Mouse (Mus musculus) layer of hippocampus, adult 9-10 months (tissue): Measurements from ENCODE around the gene Gpx2.
A peak's percentile ranks its signal among the peaks of the same experiment; 100 is the strongest.

Experiments
- DNase-seq: peaks from one replicate; pipeline ENCODE4 v3.0.0; 2022; ENCODE audit warnings: low spot score

Gene Gpx2

GRCm38 (mm10) chr12:76795350-76795749 is at the start of gene Gpx2:
Gene Gpx2, minus strand, starts transcription at chr12:76795554.
- no peak for DNase-seq

- no peak for DNase-seq
Observed at GRCm38 (mm10) chr12:76844346-76845061, 49.1 kb upstream of the Gpx2 start.

DNA sequence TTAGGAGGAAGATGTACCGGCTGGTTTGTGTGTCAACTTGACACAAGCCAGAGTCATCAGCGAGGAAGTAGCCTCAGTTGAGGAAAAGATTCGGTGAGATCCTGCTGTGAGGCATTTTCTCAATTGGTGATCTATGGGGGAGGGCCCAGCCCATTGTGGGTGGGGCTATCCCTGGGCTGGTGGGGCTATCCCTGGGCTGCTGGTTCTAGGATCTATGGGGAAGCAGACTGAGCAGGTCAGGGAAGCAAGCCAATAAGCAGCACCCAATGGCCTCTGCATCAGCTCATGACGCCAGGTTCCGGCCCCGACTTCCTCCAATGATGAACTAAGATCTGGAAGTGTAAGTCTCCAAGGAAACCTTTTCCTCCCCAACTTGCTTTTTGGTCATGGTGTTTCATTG is 44.7 kb upstream of the Gpx2 start:
- DNase-seq, result no peak

DNA sequence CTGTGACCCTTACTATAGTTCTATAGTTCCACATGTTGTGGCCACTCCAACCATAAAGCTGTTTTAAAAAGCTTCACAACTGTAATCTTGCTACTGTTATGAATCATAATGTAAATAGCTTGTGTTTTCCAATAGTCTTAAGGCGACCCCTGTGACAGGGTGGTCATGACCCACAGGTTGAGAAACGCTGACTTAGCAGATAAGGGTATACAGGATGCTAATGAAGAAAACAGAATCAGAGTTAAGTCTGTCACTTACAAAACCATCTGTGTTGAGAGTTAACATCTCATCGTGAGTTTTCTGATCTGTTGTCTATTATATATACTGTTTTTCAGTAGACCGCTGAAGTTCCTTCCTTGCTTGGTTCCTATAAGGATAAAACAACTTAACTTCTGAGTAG is 43.9 kb upstream of the Gpx2 start:
- DNase-seq, result no peak

GRCm38 (mm10) chr12:76837844-76838650 is 42.7 kb upstream of the Gpx2 start:
- DNase-seq, result no peak

DNA sequence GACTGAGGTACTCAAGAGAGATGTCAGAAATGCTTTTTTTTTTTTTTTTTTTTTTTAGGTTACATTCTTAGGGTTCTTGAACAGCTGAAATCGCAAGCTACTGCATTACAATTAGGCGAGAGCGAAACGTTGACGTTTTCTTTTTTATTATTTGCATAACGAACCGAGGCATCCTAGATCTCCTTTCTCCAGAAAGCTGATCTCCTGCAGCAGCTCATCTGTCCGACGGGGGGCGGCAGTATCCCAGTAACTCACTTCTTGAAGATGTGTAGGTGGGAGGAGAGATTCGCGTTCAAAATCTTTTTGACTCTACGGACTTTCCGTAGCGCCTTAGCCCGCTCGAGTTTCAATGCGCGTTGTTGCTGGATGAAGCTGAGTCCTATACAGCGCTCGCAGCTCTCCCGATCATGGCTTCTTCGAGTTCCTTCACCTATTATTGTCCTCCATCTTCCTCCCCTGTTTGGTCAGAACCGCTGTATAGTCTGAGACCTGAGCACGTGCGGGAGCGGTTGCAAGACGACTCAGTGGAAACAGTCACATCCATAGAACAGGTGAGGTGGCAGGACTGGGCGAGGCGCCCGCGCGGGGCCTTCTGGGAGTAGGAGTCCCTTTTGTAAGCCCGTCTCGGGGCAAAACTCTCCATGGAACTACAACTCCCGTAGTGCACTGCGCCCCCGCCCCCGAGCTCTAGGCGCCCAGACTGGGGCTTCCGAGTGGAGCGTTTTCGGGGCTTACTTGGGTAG is 41.9 kb upstream of the Gpx2 start:
- DNase-seq, result peak; percentile 99

- no peak for DNase-seq
Observed at GRCm38 (mm10) chr12:76832704-76833103, 37.4 kb upstream of the Gpx2 start.

- DNase-seq, result no peak
Observed at GRCm38 (mm10) chr12:76825283-76825682, 29.9 kb upstream of the Gpx2 start.

- DNase-seq, result no peak
Observed at GRCm38 (mm10) chr12:76822651-76823041, 27.3 kb upstream of the Gpx2 start, which contains the start of gene Rab15. Gene Rab15, minus strand, starts transcription at chr12:76822908.

DNA sequence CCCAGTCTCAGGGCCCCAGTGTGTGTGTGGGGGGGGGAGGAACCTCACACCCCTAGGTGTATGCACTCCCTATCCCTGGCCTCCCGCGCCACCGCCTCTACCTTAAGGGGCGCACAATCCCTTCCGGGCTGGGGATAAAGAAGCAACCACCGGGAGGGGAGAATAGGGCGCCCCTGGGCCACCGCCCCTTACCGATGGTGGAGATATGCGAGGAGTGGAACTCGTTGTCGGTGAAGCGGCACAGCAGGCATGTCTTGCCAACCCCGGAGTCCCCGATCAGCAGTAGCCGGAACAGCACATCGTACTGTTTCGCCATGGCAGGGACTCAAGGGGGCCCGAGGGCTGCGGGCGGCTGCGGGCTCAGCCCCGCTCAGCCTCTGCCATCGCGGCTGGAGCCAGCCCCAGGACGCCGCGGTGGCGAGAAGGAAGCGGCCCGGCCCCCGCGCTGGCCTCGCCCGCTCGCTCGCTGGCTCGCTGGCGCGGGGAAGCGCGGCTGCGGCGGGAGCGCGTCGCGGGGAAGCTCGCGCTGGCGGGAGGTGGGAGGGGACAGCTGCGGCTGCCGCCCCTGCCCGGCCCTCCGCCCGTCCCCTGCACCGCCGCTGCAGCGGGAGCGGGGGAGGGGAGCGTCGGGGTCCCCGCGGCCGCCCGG is 26.8 kb upstream of the Gpx2 start:
- no peak for DNase-seq

GRCm38 (mm10) chr12:76820615-76821014 is 25.3 kb upstream of the Gpx2 start:
- no peak for DNase-seq

GRCm38 (mm10) chr12:76819816-76820215 is 24.5 kb upstream of the Gpx2 start:
- no peak for DNase-seq

GRCm38 (mm10) chr12:76818908-76819307 is 23.6 kb upstream of the Gpx2 start:
- no peak for DNase-seq

DNA sequence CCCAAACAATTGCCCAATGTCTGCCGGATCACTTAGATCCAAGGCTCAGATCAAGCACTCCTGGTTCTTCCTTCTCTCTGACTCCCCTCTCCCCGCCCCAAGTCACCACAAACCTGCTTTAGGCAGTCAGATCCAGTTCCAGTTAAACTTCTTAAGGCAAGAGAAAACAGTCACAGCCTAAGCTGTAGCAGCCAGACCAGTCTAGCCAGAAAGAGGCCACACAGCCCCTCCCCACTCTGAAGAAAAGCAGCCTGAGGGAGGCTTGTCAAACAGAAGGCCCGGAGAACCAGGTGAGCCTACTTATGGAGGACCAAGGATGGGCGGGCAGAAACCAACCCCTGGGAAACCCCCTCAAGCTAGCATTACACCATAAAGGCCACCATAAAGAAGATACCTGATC is 22.8 kb upstream of the Gpx2 start:
- DNase-seq, result no peak

GRCm38 (mm10) chr12:76817176-76817575 is 21.8 kb upstream of the Gpx2 start:
- no peak for DNase-seq

DNA sequence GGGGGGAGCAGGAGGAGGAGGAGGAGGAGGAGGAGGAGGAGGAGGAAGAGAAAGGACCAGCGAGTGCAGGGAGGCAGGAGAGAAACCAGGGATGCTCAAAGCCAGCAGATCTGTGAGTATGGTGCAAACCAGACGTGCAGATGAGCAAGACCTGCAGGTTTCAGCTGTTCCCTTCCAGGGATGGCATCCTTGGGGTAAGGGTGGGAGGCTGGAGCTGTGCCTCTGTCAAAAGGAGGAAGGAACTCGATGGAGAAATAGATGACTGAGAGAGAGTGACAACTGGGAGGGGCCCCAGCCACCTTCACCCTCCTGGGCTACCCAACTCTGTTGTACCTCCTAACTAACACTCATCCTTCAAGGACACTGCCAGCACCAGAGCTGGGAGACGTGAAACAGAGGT is 21.4 kb upstream of the Gpx2 start:
- no peak for DNase-seq

DNA sequence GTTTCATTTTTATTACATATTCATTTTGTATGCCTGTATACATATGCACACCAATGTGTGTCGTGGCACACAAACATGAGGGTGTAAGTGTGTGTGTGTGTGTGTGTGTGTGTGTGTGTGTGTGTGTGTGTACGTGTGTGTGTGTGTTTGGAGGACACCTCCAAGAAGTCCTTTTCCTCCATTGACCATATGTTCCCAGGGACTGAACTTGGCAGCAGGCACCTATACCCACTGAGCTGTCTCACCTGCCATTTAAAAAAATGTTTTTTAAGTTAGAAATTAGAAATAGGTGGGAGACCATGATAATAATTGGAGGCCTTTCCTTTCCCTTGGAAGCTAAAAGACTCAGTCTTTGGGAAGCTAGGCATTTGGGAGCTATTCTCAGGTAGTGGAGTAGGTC is 18.8 kb upstream of the Gpx2 start:
- DNase-seq, result no peak

DNA sequence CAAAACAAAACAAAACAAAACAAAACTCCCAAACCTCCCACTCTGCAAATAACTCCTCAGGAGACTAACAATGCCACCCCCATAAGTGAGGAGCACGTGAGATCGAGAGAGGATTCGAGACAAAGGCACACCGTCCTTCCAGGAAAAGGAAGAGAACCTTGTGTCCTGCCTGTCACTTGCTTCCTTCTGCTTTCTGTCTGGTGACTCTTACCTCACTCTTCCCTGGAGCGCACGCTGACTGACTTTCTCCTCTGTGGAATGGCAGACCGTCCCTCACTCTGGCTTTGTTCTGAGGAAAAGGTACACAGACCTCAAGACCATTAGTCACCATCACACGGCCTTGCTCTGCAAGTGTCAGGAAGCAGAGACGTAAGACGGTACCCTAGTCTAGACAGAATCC is 18.2 kb upstream of the Gpx2 start:
- DNase-seq, result no peak

DNA sequence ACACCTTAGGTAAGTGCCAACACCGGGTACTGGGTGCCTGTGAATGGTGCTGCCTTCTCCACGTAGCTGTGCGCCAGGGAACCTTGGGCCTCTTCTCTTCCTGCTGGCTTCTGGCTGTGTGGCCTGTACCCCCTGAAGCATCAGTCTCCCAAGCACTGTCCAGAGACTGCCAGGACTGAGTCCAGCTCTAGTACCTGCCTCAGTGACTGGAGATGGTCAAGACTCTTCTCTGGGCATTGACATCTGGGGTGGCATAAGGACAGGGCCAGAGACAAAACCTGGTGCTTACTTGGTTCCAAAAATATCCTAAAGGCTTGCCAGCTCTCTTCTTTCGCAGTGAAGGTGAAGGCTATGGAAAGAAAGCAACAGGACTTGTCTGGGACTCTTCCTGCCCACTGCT is 15.7 kb upstream of the Gpx2 start:
- no peak for DNase-seq

- DNase-seq, result no peak
Observed at GRCm38 (mm10) chr12:76810491-76810890, 15.1 kb upstream of the Gpx2 start.

GRCm38 (mm10) chr12:76807796-76808195 is 12.4 kb upstream of the Gpx2 start:
- DNase-seq, result no peak

- no peak for DNase-seq
Observed at GRCm38 (mm10) chr12:76805056-76805811, 9.9 kb upstream of the Gpx2 start.
